9 mouse cellular contexts compared by ENCODE assay signal in genomic region chr12:41111456-41111855, GRCm38 (mm10).
DNase-seq lines count a peak whose midpoint lies in the region; ATAC-seq lines count a peak whose summit lies in the region.
"Had no signal": no experiment of that assay in that cellular context is flagged by ENCODE, and none has a peak within 500 bp of the region (broad histone marks: within the 10 kb centered on the region; RNA-seq: fewer than 3 reads in every experiment).

No protein-coding gene starts in this region.

- no peaks in the 10 kb centered on the region for H3K36me3 ChIP-seq in forebrain, embryonic 16.5 days (ENCODE audit: control insufficient read depth, insufficient read depth)
- no peaks in the 10 kb centered on the region for H3K36me3 ChIP-seq in midbrain, embryonic 15.5 days (replicated peaks)

- peak; percentile 29 for DNase-seq in kidney, adult 9 months
- DNase-seq in kidney, adult 18-20 months, result no peak
- peak; percentile 29 to 32 for DNase-seq in B cell, adult 2 months
- peak; percentile 47 for DNase-seq in adipocyte (ENCODE audit: low spot score)
- DNase-seq in thymus, postnatal 10 days (ENCODE audit: low spot score in 2 of 2), result no peak
- DNase-seq in Muller cell, postnatal 12 days (ENCODE audit: inconsistent ontology term), result no peak

- no peaks in the 10 kb centered on the region for H3K9me3 ChIP-seq in forebrain, embryonic 16.5 days (ENCODE audit: control insufficient read depth, low read length)
- no peaks in the 10 kb centered on the region for H3K9me3 ChIP-seq in midbrain, embryonic 15.5 days

- H3K27me3 ChIP-seq in forebrain, embryonic 16.5 days (replicated peaks; ENCODE audit: control insufficient read depth, insufficient read depth, low read length), result no peaks in the 10 kb centered on the region
- H3K27me3 ChIP-seq in midbrain, embryonic 15.5 days (replicated peaks), result no peaks in the 10 kb centered on the region

- H3K9ac ChIP-seq in forebrain, embryonic 16.5 days (replicated peaks; ENCODE audit: low read depth, low read length), result no peak overlapping the region
- H3K9ac ChIP-seq in midbrain, embryonic 15.5 days, result no peak overlapping the region

- no peak overlapping the region for H3K27ac ChIP-seq in forebrain, embryonic 16.5 days (ENCODE audit: low read length)
- no peak overlapping the region for H3K27ac ChIP-seq in midbrain, embryonic 15.5 days

- ATAC-seq in forebrain, embryonic 16.5 days, result peak; percentile 58; the same call in 1 of the 2 replicates
- ATAC-seq in midbrain, embryonic 15.5 days (replicated peaks), result peak; percentile 79

- H3K4me2 ChIP-seq in forebrain, embryonic 16.5 days (ENCODE audit: low read length), result no peak overlapping the region
- H3K4me2 ChIP-seq in midbrain, embryonic 15.5 days, result no peak overlapping the region

- no peaks in the 10 kb centered on the region for H3K4me1 ChIP-seq in forebrain, embryonic 16.5 days (replicated peaks; ENCODE audit: control insufficient read depth, insufficient read depth, low read length)
- H3K4me1 ChIP-seq in midbrain, embryonic 15.5 days, result no peaks in the 10 kb centered on the region

- no peak overlapping the region for H3K4me3 ChIP-seq in forebrain, embryonic 16.5 days (replicated peaks; ENCODE audit: low read length)
- H3K4me3 ChIP-seq in midbrain, embryonic 15.5 days, result no peak overlapping the region
- H3K4me3 ChIP-seq: myocyte had no signal

- WGBS in forebrain, embryonic 16.5 days, result 47% methylated on average over 1 of the region's 1 CpGs
- 47% methylated on average over 1 of the region's 1 CpGs for WGBS in midbrain, embryonic 15.5 days

Comparison
In these comparisons a context has a peak if more than half of its experiments do, and no peak if none do; other contexts are left out.
1. DNase-seq: peak in kidney, adult 9 months (single experiment), B cell, adult 2 months (2 of 2) and adipocyte (single experiment); none in kidney, adult 18-20 months (single experiment), thymus, postnatal 10 days (0 of 2) and Muller cell, postnatal 12 days (single experiment).